Mouse (Mus musculus): ENCODE measurements around the gene Olfr190.
"Not testable (repeated sequence)": the region's sequence is repeated elsewhere in the genome, so short reads cannot be mapped to it uniquely, and the experiment has no call there.

Olfr190 gene

GRCm38 (mm10) chr16:59077905-59078304, at the start of gene Olfr190:
Gene Olfr190 (minus strand): TSS chr16:59078005.
- DNase-seq (ENCODE audit: low read depth, low spot score): no peak

- no peak for DNase-seq (ENCODE audit: low read depth, low spot score)
These were observed 43.2 kb upstream of the Olfr190 start, which contains the start of gene Olfr194 for GRCm38 (mm10) chr16:59120969-59121368. Gene Olfr194 (minus strand): TSS chr16:59121069.

- no peak for DNase-seq (ENCODE audit: low read depth, low spot score)
These were observed 34.0 kb upstream of the Olfr190 start, which contains the start of gene Olfr193 for GRCm38 (mm10) chr16:59111781-59112180. Gene Olfr193 (minus strand): TSS chr16:59111881.

GRCm38 (mm10) chr16:59108522-59108921, 30.7 kb upstream of the Olfr190 start:
- not testable (repeated sequence) for DNase-seq (ENCODE audit: low read depth, low spot score)

- DNase-seq (ENCODE audit: low read depth, low spot score): no peak
These were observed 27.5 kb upstream of the Olfr190 start for GRCm38 (mm10) chr16:59105312-59105711.

- DNase-seq (ENCODE audit: low read depth, low spot score): not testable (repeated sequence)
These were observed 11.9 kb upstream of the Olfr190 start, which contains the start of gene Olfr191 for GRCm38 (mm10) chr16:59089722-59090121. Gene Olfr191 (minus strand): TSS chr16:59089822.

- not testable (repeated sequence) for DNase-seq (ENCODE audit: low read depth, low spot score)
These were observed 3.3 kb upstream of the Olfr190 start for GRCm38 (mm10) chr16:59081113-59081512.

- DNase-seq (ENCODE audit: low read depth, low spot score): no peak
These were observed 4.3 kb downstream of the Olfr190 start for GRCm38 (mm10) chr16:59073520-59073919.

- no peak for DNase-seq (ENCODE audit: low read depth, low spot score)
These were observed 6.0 kb downstream of the Olfr190 start for GRCm38 (mm10) chr16:59071755-59072154.

GRCm38 (mm10) chr16:59062411-59062810, 15.4 kb downstream of the Olfr190 start:
- not testable (repeated sequence) for DNase-seq (ENCODE audit: low read depth, low spot score)

GRCm38 (mm10) chr16:59049286-59049685, 28.5 kb downstream of the Olfr190 start:
- DNase-seq (ENCODE audit: low read depth, low spot score): not testable (repeated sequence)

- DNase-seq (ENCODE audit: low read depth, low spot score): no peak
These were observed 28.9 kb downstream of the Olfr190 start for GRCm38 (mm10) chr16:59048860-59049259.

GRCm38 (mm10) chr16:59047579-59047978, 30.2 kb downstream of the Olfr190 start:
- no peak for DNase-seq (ENCODE audit: low read depth, low spot score)

- no peak for DNase-seq (ENCODE audit: low read depth, low spot score)
These were observed 32.0 kb downstream of the Olfr190 start for GRCm38 (mm10) chr16:59045835-59046234.

GRCm38 (mm10) chr16:59039710-59040109, 38.1 kb downstream of the Olfr190 start, which contains the start of gene Olfr187:
Gene Olfr187 (minus strand): TSS chr16:59039767.
- no peak for DNase-seq (ENCODE audit: low read depth, low spot score)

GRCm38 (mm10) chr16:59030191-59030590, 47.6 kb downstream of the Olfr190 start, which contains the start of gene Olfr186:
Gene Olfr186 (minus strand): TSS chr16:59030291.
- no peak for DNase-seq (ENCODE audit: low read depth, low spot score)

Measured in retina, adult 2 months (tissue).